Mouse (Mus musculus): ENCODE data around the gene Adprh. TPM values are rescaled to one million over a fixed set of nuclear protein-coding genes. Genes with fewer than 3 reads are reported as not detected.

Adprh gene
- total RNA-seq, 4 experiments from 2014 or later = 49.8 to 51.5 (median 50.1) TPM

Other genes starting within 250 kb of the Adprh start
- gene Nr1i2, start 157.9 kb downstream of the Adprh start, total RNA-seq (2022) = under 1 TPM in 1 of 4 experiments, not detected in 3; 0.11 TPM
- gene Maats1, start 110.6 kb downstream of the Adprh start, total RNA-seq (2022) = 1 to 10 TPM in 1 of 4 experiments, under 1 TPM in 3; 0.38 to 1.0 (median 0.46) TPM
- gene Cox17, start 105.7 kb downstream of the Adprh start, total RNA-seq (2022) = 100 to 1,000 TPM; 171 to 378 (median 215) TPM
- under 1 TPM in 1 of 4 experiments, not detected in 3; 0.97 TPM for gene Gm21987, start 105.7 kb downstream of the Adprh start, total RNA-seq (2022)
- gene Popdc2, start 90.5 kb downstream of the Adprh start, total RNA-seq (2022) = 1 to 10 TPM in 2 of 4 experiments, under 1 TPM in 2; 0.66 to 2.5 (median 0.94) TPM
- 10 to 100 TPM; 12.0 to 56.7 (median 30.9) TPM for gene Pla1a, start 19.6 kb downstream of the Adprh start, total RNA-seq (2022)
- under 1 TPM; 0.41 to 0.83 (median 0.65) TPM for gene Cd80, start 2.9 kb upstream of the Adprh start, total RNA-seq (2022)
- gene Timmdc1, start 70.0 kb upstream of the Adprh start, total RNA-seq (2022) = 10 to 100 TPM; 41.2 to 46.5 (median 44.5) TPM
- 10 to 100 TPM; 34.4 to 46.4 (median 42.1) TPM for gene Poglut1, start 97.6 kb upstream of the Adprh start, total RNA-seq (2022)
- 100 to 1,000 TPM in 2 of 4 experiments, 10 to 100 TPM in 2; 79.2 to 118 (median 92.6) TPM for gene Tmem39a, start 106.0 kb upstream of the Adprh start, total RNA-seq (2022)

Data from adrenal gland, adult 8-10 months (tissue).